Mouse (Mus musculus) testis, postnatal 14 days (tissue): ENCODE data around the gene Pptc7.

Experiments
- DNase-seq: peaks from one replicate; pipeline ENCODE4 v3.0.0; 2021; ENCODE audit warnings: low spot score

Gene Pptc7

DNA sequence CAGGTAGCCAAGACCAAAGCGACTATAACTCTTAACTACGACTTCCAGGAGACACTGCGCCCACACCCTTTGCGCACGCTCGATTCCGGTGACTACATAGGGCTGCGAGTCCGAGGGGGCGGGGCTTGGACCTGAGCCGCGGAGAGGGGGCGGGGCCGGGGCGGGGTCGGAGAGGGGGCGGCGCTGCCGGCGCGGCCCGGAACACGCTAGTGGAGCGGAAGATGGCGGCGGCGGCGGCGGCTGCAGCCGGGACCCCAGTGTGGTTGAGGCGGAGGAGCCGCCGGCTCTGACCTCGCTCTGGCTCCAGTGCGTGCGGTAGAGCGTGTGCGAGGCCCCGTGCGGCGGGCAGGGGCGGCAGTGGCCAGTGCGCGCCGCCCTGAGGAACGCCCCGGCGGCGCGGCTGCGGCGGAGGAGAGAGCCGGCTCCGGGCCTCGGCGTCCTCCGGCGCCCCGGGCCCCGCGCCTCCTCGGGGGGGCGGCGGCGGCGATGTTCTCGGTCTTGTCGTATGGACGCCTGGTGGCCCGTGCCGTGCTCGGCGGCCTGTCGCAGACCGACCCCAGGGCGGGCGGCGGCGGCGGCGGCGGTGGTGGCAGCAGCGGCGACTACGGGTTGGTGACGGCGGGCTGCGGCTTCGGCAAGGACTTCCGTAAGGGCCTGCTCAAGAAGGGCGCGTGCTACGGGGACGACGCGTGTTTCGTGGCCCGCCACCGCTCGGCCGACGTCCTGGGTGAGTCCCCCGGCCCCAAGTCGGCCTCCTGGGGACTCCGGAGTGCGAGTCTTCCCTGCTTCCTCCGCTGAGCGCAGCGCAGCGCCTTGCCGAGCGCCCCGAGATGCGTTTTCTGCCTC, at the start of gene Pptc7:
TSS of gene Pptc7 (plus strand) at position 183 of the 846 bp plus-strand sequence.
- peak; percentile 91 for DNase-seq

DNA sequence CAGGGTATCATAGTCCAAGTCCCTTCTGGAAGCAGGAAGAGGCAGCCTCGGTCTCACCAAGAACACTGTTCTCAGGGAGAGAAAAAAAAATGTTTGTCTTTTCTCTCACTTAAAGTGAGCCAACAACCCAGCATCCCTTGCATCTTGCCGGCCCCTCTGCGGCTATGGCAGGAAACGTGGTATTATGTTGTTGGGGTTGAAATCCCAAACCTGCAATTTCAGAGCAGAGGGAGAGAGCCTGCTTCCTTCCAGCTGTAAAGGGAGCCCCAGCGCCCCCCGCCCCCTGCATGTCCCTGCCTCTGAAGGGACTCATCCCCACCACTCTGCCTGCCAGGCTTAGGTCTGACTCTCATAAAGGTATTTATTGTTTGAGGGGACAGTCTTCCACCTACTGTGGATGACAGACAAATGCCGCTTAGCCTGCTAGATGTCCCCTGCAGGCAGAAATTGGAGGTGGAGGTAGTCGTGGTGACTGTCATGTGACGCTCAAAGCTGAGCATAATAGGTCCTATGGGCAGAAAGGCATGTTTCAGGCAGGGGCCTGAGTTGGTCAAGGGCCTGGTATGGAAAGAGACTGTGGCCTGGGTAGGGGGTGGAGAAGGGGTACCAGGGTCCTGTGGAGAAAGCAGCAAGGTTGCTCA, 48.8 kb upstream of the Pptc7 start:
- no peak for DNase-seq

DNA sequence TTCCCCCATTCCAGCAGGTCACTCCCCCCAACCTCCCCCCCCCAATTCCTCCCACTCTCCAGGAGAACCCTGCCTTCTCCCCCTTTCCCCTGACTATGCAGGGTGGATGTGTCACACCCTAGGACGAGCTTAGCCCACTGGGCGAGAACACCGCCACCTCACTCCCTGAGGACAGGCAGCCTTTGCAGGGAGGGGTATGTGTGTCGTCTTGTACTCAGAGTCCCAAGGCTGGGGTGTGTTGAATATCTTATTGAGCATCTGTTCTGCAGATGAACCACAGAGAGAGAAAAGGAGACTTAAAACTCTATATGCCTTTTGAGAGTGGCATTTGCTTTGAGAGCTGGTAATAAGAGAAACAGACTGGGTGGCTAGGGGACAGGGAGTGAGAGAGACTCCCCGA, 47.0 kb upstream of the Pptc7 start:
- no peak for DNase-seq

DNA sequence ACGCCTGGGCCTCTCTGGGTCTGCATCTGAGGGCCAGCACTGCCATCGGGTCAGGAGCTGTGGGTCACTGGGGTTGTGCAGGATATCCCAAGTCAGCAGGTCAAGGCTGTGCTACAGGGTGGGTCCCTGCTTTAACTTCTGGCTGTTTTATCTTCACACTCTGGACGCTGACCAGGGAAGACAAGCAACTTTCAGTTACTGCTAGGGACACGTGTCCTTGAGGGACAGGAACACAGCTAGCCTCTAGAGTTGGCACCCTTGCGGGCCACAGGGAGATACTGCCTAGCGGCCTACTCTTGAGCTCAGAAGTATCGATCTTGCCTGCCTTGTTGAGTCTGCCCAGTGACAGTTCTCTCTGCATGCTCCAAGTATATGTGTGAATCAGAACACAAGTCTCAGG, 44.5 kb upstream of the Pptc7 start:
- DNase-seq = peak; percentile 76

DNA sequence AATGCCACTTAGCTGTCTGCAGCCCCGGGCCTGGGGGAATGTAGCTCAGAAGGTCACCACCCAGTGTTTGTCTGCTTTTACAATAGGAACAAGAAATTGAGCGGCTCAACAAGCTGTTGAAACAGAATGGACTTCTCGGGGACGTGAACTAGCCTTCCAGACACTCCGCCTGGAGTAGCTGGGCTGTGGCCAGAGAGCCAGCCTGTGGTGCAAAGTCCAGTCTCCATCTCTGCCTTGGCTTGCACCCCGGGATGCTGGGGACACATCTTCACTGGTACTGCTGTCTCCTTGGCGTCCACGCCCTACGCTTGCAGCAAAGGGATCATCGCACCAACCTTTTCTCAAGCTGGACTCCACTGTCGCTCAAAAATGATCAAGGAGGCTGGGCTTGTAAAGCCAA, 43.6 kb upstream of the Pptc7 start:
- DNase-seq = no peak

DNA sequence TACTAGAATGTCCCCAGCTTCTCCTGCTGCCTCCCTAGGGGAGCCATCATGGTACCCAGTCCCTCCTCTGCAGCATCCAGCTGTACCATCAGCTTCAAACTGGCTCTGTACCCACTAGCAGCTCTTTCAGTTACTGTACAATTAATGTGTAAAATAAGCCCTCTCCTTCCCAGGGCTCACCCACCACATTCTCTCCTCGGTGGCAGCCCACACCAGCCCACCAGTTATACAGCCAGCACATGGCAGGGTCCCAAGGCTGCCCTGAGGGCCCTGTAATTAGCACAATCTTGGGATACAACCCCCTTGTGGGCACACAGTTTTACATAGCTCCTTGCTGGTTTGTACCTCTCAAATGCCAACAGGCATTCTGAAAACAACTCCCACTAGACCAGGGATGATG, 43.2 kb upstream of the Pptc7 start:
- DNase-seq = no peak

DNA sequence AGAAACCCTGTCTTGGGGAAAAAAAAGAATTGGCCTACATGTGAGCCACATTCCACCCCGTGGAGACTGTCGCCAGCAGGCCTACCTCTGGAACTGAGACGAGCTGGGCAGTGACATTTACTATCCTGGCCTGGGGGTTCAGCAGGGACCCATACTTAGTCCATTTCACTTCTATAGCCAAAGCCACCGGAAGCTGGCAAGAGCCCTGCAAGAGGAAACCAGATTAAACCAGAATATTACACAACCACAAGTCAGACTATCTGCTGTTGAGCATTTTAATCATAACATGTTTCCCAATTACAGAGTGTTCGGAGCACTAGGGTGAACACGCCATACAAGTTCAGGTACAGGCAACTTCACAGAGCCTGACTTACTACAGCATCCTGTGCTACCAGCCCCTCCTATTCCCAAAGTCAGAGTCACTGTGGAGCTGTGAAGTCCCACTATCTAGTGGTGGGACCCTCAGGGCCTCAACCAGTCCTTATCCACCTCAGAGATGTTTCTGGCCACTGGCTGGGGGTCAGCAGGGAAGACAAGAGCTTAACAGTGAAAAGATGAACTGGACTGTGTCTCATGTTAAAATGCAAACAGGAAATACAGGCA, 41.5 kb upstream of the Pptc7 start:
- no peak for DNase-seq

DNA sequence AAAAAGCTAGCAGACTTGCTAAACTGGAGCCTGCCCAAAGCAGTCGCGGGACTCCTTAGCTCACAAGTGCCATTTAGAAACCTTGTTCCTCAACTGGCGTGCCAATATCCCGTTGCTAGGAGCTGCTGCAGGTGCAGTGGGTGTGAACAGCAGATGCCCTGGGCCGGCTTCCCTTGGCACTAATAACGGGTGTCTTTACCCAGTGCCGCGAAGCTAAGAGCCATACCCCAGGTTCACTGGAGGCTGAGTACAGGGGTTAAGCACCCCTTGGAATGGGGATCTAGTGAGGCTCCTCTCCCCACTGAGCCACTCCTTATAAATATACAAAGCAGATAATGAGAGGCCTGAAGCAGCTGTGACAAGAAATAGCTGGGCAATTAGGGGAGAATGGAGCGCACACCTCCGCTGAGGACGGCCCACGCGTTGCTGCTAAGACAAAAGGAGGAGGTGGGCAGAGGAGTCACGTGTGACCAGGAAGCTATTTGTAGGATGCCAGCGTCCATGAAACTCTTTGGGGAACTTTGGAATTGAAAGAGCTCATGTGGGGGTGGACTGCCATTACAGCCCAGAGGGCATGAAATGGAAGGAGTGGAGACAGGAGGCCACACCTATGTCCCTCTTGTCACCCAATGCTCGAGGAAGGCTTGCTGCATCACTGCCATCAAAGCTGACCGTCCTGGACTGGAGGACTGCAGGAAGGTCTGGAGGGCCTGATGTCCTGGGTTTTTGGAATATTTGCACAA, 40.2 kb upstream of the Pptc7 start:
- no peak for DNase-seq

DNA sequence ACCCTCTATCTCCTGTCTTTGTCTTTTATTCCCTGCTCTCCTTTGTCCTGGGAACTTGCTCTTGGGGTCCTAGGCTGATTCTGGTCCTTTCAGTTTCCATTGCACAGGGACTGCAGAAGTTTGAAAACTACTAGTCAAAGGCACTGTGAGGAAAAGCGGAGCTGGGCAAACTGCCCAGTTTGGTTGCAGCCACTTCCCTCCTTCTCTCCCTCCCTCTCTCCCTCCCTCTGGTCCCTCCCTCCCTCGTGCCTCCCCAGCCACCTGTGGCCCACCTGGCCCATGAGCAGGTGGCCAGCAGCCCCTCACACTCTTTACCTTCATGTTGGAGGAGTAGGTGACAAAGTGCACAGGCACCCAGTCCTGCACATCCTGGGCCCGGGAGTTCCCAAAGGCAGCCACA, 39.0 kb upstream of the Pptc7 start:
- no peak for DNase-seq

DNA sequence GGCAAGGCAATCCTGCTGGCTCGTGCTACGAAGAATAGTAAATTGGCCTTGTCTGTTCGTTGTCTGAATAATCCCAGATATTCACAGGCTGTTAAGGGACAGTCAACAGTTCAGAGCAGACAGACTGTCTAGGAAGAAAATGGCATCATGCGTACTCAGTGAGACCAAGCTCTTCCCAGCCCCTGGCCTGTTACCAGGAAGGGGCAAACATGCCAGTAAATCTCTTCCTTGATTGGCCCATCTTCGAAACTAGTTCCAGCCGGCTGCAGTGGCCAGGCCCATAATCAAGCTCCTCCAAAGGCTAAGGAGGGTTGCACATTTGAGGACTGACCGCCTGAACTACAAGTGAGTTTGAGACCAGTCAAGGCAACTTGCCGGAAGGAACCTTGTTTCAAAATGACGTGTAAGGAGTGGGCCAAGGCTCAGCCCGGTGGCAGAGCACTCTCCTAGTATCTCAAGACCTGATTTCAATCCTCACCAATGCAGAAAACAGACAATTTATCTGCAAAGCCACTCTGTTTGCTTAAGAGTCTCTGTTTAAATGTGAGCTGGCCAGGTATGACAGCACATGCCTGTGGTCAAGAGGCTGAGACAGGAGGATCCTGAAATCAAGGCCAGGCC, 37.5 kb upstream of the Pptc7 start:
- DNase-seq = no peak

DNA sequence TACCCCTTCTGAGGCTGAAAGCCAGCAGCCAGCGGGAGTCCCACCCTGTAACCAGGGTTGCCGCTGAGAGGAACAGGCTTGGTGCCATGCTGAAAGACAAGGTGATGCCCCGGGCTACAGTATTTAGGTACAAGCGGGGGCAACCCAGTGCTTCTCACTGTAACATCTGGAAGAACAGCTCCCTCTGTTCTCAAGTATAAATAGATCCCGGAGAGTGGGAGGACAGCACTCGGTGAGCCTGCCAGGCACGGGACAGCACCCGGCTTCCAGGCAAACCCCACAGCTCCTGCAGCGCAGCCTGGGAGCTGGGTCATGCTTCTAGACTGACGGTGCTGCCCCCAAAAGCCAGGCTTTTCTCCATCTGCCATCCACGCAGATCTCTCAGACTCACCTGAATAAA, 36.6 kb upstream of the Pptc7 start:
- peak; percentile 77 for DNase-seq

DNA sequence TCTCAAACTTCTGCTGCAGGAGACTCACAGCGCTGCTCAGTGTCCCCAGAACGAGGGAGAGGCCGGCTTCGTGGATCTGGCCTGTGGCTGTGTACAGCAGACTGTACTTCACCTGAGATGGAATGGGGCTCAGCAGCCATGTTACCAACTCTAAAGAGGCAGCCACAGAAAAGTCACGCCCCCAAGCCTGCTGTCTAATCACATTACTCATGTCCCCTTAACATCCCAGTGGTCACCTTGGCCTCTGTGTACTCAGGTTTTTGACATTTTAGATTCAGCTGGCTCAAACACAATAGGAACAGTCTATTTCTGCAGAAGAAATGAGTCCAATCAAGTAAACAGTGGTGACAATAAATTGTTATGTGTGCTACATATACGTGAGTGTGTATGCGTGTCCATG, 36.2 kb upstream of the Pptc7 start:
- no peak for DNase-seq

DNA sequence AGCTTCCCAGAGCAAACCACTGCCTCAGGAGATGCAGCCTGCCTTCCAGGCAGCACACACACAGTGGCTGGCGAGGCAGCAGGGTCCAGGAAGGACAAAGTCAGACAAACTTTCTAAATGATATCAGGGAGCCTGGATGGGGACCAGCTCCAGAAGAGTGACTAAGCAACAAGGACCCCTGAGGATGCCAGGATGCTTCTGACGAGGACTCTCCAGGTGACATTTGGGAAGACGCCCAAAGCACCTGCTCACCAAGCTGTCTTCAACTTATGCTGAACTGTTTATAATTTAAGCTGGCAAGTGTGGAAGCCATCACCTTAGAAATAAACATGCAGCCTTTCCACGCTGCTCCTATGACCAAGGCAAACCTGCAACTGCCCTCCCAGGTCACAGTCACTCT, 34.9 kb upstream of the Pptc7 start:
- DNase-seq = no peak

DNA sequence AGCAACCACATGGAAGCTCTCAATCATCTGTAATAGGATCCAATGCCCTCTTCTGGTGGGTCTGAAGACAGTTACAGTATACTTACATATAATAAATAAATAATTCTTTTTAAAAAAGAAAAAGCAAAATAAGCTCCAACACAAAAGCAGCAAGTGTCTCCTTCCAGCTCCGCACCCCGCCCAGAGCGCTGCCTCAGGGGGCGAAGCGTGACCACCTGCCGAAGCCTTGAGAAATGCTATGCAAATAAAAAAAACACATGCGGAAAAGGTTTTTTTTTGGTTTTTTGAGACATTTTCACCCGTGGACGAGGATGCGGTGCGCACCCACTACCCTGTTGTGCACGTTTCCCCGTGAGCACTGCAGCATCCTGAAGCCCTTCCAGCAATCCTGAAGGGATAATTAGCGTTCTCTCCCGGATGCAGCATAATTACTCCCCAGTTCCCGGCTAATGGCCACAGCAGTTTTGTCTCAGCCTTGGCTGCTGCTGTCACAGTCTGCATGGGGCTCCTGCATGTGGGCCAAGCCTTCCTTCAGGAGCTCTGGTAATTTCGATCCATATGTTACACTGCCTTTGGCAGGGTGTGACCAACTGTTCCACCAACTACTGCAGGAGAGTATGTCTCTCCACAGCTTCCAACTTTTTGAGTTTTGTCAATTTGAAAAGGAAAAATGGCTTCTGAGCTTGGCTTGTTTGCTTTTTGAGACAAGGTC, 32.1 kb upstream of the Pptc7 start:
- no peak for DNase-seq

DNA sequence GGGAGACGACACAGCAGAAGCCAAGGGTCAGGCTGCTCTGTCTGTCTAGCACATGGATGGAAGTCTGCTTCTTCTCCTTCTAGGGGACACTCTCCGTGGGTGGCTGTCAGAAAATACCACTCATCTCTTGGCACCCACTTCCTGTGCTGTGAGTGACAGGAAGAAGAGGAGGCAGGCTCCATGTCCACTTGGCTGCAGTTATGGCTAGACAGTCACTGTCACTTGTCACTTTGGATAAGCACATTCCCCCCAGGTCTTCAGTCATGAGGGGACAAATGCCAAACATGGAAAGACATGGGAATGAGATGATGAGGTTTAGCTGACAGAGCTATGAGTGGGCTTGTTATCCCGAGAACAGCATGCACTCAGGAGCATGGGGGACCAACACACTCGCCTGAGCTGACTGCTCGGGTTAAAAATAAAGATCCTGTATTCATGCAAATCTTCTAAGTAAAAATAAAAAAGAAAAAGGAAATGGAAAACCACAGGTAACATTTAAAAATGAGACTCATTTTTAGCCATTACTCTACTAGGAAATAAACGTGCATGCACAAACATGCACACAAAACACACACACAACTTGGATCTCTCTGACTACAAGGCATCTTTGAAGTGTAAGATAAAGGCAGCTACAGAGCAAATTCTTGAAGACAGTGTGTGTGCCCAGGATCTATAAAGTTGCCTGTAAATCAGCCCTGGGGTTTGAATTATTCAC, 26.0 kb upstream of the Pptc7 start:
- no peak for DNase-seq

DNA sequence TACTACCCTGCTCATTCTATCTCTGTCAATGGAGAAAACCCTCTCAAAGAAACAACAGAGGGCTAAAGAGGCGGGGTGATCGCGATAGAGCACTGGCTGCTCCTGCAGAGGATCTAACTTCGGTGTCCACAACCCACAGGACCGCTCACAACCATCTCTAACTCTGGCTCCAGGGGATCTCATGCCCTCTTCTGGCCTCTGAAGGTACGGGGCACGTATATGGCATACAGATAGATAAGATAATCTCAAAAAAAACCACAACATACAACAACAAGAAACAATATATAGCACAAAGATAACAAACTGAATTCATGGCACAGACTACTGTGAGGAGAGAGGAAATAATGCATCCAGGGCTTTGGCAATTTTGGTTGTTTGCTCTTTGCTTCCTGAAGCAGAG, 22.1 kb upstream of the Pptc7 start:
- DNase-seq = no peak

DNA sequence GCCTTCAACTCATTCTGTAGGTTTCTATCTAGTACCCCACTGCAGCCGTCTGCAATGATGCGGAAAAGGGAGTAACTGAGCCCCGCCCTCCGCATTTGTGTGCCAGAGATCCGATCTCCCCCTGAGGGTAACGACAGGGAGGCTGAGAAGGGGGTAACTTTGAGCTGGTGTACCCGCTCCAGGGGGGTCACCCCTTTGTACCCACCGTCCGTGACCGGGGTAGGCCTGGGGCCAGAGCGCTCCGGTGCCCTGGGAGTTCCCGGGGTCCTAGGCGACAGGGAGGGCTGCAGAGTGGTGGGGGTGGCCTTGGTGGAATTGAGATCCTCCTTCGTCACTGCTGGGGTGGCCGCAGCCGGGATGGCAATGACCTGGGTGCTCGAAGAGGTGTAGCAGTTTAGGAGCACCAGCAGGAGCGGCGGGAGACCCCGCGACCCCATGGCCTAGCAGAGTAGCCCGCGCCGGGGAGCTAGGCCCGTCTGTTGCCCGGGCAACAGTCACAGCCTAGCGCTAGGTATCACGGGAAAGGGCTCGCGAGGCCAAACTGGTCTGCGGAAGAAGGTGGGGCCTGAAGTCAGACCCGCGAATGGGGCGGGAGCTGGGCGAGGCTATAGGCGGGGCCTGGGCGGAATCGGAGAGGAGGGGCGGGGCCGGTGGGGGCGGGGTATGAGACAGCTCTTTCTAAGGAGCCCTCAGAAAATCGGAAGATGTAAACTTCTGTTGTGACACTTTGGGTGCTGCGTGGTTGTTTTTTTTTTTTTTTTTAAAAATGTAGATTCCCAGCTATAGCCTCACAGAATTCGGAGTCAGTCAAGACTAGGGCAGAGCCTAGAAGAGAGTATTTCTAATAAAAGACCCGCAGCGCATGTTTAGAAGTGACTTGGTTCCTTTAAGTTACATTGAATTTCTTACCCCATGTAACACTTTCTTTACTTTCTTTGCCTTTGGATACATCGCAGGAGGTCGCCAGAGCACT, 19.9 kb upstream of the Pptc7 start, which contains the start of gene Tctn1:
TSS of gene Tctn1 (minus strand) at position 528 of the 973 bp plus-strand sequence.
- peak; percentile 93 for DNase-seq

DNA sequence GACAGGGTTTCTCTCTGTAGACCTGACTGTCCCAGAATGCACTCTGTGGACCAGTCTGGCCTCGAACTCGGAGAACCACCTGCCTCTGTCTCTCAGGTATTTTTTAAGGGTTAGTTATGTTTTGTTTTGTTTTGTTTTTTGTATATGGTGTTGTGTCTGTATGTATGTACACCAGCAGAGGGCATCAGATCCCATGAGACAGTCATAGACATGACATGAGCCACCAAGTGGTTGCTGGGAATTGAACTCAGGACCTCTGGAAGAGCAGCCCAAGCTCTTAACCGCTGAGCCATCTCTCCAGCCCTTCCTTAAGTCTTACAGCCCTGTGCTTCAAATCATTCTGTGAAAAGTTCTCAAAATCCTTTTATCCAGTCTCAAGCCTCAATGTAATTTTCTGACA, 19.0 kb upstream of the Pptc7 start:
- no peak for DNase-seq

DNA sequence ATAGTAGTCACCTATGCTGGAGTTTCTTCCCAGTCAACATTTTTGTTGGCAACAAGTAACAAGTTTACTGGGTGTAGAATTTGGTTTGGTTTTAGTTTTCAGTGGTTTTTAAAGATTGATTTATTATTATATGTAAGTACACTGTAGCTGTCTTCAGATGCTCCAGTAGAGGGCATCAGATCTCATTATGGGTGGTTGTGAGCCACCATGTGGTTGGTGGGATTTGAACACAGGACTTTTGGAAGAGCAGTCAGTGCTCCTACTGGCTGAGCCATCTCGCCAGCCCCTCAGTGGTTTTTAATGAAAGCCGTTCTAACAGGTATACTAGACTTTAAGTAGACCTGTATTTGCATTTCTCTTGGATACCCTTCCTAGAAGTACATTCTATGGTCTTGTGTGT, 18.2 kb upstream of the Pptc7 start:
- DNase-seq = no peak

DNA sequence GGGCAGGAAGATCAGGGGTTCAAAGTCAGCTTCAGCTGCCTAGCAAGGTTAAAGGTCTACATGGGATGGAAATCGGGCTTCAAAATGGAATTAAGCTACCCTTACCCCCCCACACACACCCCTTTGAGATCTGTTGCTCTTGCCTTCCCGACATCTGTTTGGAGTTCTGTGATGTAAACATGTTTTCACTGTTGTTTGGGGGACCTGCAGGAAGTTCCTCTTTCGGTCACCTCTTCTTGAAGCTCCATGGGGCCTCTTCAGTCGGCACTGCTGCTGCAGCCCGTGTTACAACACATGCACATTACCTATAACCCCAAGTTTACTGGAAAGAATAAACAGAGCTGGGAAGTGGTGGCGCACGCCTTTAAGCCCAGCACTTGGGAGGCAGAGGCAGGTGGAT, 17.0 kb upstream of the Pptc7 start:
- DNase-seq = no peak
